Mouse (Mus musculus) heart, embryonic 14.5 days (tissue): ENCODE data around the gene Lrrc74a. TPM values are rescaled to one million over a fixed set of nuclear protein-coding genes. Genes with fewer than 3 reads are reported as not detected.

Source experiments
- ATAC-seq: fragments of 200-750 bp; cut with Nextera tagmentation; 2 replicates; pipeline ENCODE4 v1.8.0; 2017; ENCODE audit warnings: low read depth, moderate TSS enrichment; ENCODE audit not compliant: insufficient number of reproducible peaks, insufficient read depth, low FRiP score
- H3K27ac ChIP-seq, 2 experiments: fragments of 200-500 bp in 1 of 2; fragments of 300-500 bp in 1 of 2; sonication (generic) in 1 of 2; replicated peaks in 1 of 2; 2 replicates each; pipeline ENCODE4 v1.5.1; 2012 to 2014; ENCODE audit warnings: low read depth in 2 of 2, low read length in 2 of 2, control low read depth in 1 of 2, mild to moderate bottlenecking in 1 of 2, mixed read lengths in 1 of 2; ENCODE audit not compliant: control insufficient read depth in 1 of 2, insufficient read depth in 1 of 2
- H3K27me3 ChIP-seq: fragments of 300-500 bp; sonication (generic); 2 replicates; pipeline ENCODE4 v1.6.1; 2014; ENCODE audit warnings: mild to moderate bottlenecking, low read length, control low read depth; ENCODE audit not compliant: control insufficient read depth, insufficient read depth
- H3K36me3 ChIP-seq: fragments of 300-500 bp; sonication (generic); 2 replicates; pipeline ENCODE4 v1.6.1; 2014; ENCODE audit warnings: mild to moderate bottlenecking, control low read depth, low read length, mixed read lengths; ENCODE audit not compliant: control insufficient read depth, insufficient read depth
- H3K4me1 ChIP-seq, 2 experiments: fragments of 200-500 bp in 1 of 2; fragments of 300-500 bp in 1 of 2; sonication (generic) in 1 of 2; 2 replicates each; pipeline ENCODE4 v1.6.1; 2012 to 2014; ENCODE audit warnings: low read length in 2 of 2, control low read depth in 1 of 2, mixed read lengths in 1 of 2; ENCODE audit not compliant: control insufficient read depth in 2 of 2, insufficient read depth in 2 of 2
- H3K4me2 ChIP-seq: fragments of 300-500 bp; sonication (generic); 2 replicates; pipeline ENCODE4 v1.6.1; 2014; ENCODE audit warnings: mild to moderate bottlenecking, low read length
- H3K4me3 ChIP-seq, 2 experiments: fragments of 200-500 bp in 1 of 2; fragments of 300-500 bp in 1 of 2; sonication (generic) in 1 of 2; 2 replicates each; pipeline ENCODE4 v1.5.1; 2012 to 2014; ENCODE audit warnings: low read length in 2 of 2, mild to moderate bottlenecking in 2 of 2, control low read depth in 1 of 2, low read depth in 1 of 2, moderate library complexity in 1 of 2; ENCODE audit not compliant: control insufficient read depth in 1 of 2, insufficient read depth in 1 of 2
- H3K9ac ChIP-seq: fragments of 300-500 bp; sonication (generic); 2 replicates; pipeline ENCODE4 v1.6.1; 2014; ENCODE audit warnings: mild to moderate bottlenecking, low read length
- H3K9me3 ChIP-seq: fragments of 300-500 bp; sonication (generic); 2 replicates; pipeline ENCODE4 v1.6.1; 2016; ENCODE audit warnings: low read length, control low read depth; ENCODE audit not compliant: control insufficient read depth
- WGBS: fragments of 180-500 bp; shearing (Covaris S2); extraction: QIAGEN DNeasy Blood & Tissue Kit; methylation state at CpG from one replicate; pipeline ENCODE4 v1.1.7; 2014; 5-methylcytosine and 5-hydroxymethylcytosine counted together
- polyA plus RNA-seq: library from polyadenylated mRNA; unstranded; fragments of >200 nt; fragmentation: Nextera tagmentation; extraction: Ambion mirVana; gene quantifications from 2 replicates; pipeline ENCODE4 v1.2.1, GENCODE M21; 2014

The Lrrc74a gene
- polyA plus RNA-seq, 1 experiment from 2014 or later = not detected

GRCm38 (mm10) chr12:86692471-86693356, 41.5 kb upstream of the Lrrc74a start:
- Histone ChIP-seq H3K4me1 (peaks cover 28 to 32% of the 10 kb centered on the region in 2 experiments; a peak in 3 of 4 replicates), H3K4me2 (no peak overlapping the region), H3K4me3 (no peak overlapping the region), H3K27me3 (no peaks in the 10 kb centered on the region), H3K27ac (peak overlapping the region in 1 of 2 experiments; percentile 63; a peak in 3 of 4 replicates), H3K9me3 (peaks cover 5% of the 10 kb centered on the region; the same call in 1 of the 2 replicates), H3K9ac (no peak overlapping the region; the same call in 1 of the 2 replicates), H3K36me3 (peaks cover 25% of the 10 kb centered on the region; the same call in 1 of the 2 replicates)
- no peak for ATAC-seq
- WGBS = 52% methylated on average over 5 of the region's 5 CpGs

- ATAC-seq = no peak
- H3K4me3 ChIP-seq = no peak overlapping the region
- no peak overlapping the region; the same call in 1 of the 2 replicates for H3K9ac ChIP-seq
- H3K4me2 ChIP-seq = no peak overlapping the region
- no peaks in the 10 kb centered on the region for H3K27me3 ChIP-seq
- H3K4me1 ChIP-seq = peaks cover 27 to 32% of the 10 kb centered on the region in 2 experiments; a peak in 3 of 4 replicates
- peaks cover 25% of the 10 kb centered on the region; the same call in 1 of the 2 replicates for H3K36me3 ChIP-seq
- H3K9me3 ChIP-seq = peaks cover 5% of the 10 kb centered on the region; the same call in 1 of the 2 replicates
- no peak overlapping the region for H3K27ac ChIP-seq
These were observed 40.8 kb upstream of the Lrrc74a start for GRCm38 (mm10) chr12:86693389-86693788.

GRCm38 (mm10) chr12:86694441-86694840, 39.7 kb upstream of the Lrrc74a start:
- H3K9ac ChIP-seq = no peak overlapping the region
- peaks cover 28 to 32% of the 10 kb centered on the region in 2 experiments; a peak in 3 of 4 replicates for H3K4me1 ChIP-seq
- no peak overlapping the region for H3K4me2 ChIP-seq
- 60% methylated on average over 1 of the region's 1 CpGs for WGBS
- peaks cover 17% of the 10 kb centered on the region; the same call in 1 of the 2 replicates for H3K36me3 ChIP-seq
- H3K9me3 ChIP-seq = peaks cover 5% of the 10 kb centered on the region; the same call in 1 of the 2 replicates
- no peak for ATAC-seq
- H3K27me3 ChIP-seq = no peaks in the 10 kb centered on the region
- 0 out of 4 replicates have a peak overlapping the region, but pooled peaks of 1 of the 2 experiments have one; percentile 5 for H3K27ac ChIP-seq
- no peak overlapping the region for H3K4me3 ChIP-seq

- ATAC-seq = no peak
- Histone ChIP-seq H3K9ac (no peak overlapping the region), H3K4me1 (peaks cover 17 to 24% of the 10 kb centered on the region in 2 experiments), H3K36me3 (peaks cover 15% of the 10 kb centered on the region; the same call in 1 of the 2 replicates), H3K27ac (no peak overlapping the region), H3K27me3 (no peaks in the 10 kb centered on the region), H3K4me3 (no peak overlapping the region), H3K4me2 (no peak overlapping the region), H3K9me3 (peaks cover 5% of the 10 kb centered on the region; the same call in 1 of the 2 replicates)
- 77% methylated on average over 2 of the region's 2 CpGs for WGBS
These were observed 36.2 kb upstream of the Lrrc74a start for GRCm38 (mm10) chr12:86697996-86698395.

GRCm38 (mm10) chr12:86698537-86698936, 35.6 kb upstream of the Lrrc74a start:
- H3K9ac ChIP-seq = no peak overlapping the region
- H3K36me3 ChIP-seq = peaks cover 20% of the 10 kb centered on the region; the same call in 1 of the 2 replicates
- no peak overlapping the region for H3K4me2 ChIP-seq
- H3K27me3 ChIP-seq = no peaks in the 10 kb centered on the region
- peaks cover 13 to 20% of the 10 kb centered on the region in 2 experiments for H3K4me1 ChIP-seq
- ATAC-seq = no peak
- peaks cover 5% of the 10 kb centered on the region; the same call in 1 of the 2 replicates for H3K9me3 ChIP-seq
- no peak overlapping the region for H3K4me3 ChIP-seq
- no peak overlapping the region for H3K27ac ChIP-seq

GRCm38 (mm10) chr12:86699965-86700926, 33.9 kb upstream of the Lrrc74a start:
- Histone ChIP-seq H3K36me3 (peaks cover 25% of the 10 kb centered on the region; the same call in 1 of the 2 replicates), H3K9ac (0 out of 2 replicates have a peak overlapping the region, but pooled peaks have one; percentile 4), H3K4me1 (peaks cover 5 to 12% of the 10 kb centered on the region in 2 experiments), H3K9me3 (peaks cover 5% of the 10 kb centered on the region; the same call in 1 of the 2 replicates), H3K4me2 (no peak overlapping the region), H3K4me3 (no peak overlapping the region), H3K27me3 (no peaks in the 10 kb centered on the region), H3K27ac (no peak overlapping the region)
- 29% methylated on average over 19 of the region's 19 CpGs for WGBS
- ATAC-seq = no peak

- WGBS = 79% methylated on average over 4 of the region's 4 CpGs
- Histone ChIP-seq H3K4me1 (peaks cover 5 to 10% of the 10 kb centered on the region in 2 experiments), H3K9ac (no peak overlapping the region), H3K4me2 (no peak overlapping the region), H3K27ac (no peak overlapping the region), H3K9me3 (peaks cover 5% of the 10 kb centered on the region; the same call in 1 of the 2 replicates), H3K36me3 (peaks cover 25% of the 10 kb centered on the region; the same call in 1 of the 2 replicates), H3K4me3 (no peak overlapping the region), H3K27me3 (no peaks in the 10 kb centered on the region)
- ATAC-seq = no peak
These were observed 33.2 kb upstream of the Lrrc74a start for GRCm38 (mm10) chr12:86700927-86701310.
